Mouse (Mus musculus) cerebellum, adult 9-10 months (tissue): Measurements from ENCODE around the gene Foxn4.

Experiments used
- DNase-seq: peaks from one replicate; pipeline ENCODE4 v3.0.0; 2022

Gene Foxn4

DNA sequence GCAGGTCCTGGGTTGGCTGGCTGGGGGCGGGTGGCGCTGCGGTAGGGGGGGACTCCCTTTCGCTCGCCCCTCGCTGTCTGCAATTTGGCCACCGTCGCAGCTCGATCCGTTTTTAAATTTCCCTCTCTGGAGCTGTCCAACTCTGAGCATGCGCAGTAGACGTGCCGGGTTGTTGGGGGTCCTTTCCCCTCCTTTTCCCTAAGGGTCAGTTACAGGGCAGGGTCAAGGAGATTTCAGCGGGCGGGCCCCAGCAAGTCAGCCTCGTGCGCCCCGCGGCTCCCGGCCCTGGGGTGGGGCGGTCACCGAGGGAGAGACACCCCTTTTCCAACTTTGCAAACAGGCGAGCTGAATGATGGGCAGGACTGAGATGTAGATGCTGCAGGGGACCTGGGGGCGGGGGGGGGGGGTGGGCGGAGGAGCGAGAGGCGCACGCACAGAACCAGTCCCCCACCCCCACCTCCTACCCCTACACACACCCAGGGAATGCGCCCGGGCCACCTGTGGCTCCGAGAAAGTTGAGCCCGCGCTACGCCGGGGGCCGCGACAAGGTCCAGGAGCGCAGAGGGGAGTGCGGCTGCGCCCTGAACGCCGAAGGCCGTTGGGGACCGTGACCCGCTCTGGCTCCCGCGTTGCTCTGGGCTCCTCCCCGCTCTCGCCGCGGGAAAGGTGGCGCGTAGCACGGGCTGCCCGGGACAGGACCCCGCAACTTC is at the start of gene Foxn4:
TSS of gene Foxn4 (minus strand) at position 115 of the 710 bp plus-strand sequence.
- no peak for DNase-seq

DNA sequence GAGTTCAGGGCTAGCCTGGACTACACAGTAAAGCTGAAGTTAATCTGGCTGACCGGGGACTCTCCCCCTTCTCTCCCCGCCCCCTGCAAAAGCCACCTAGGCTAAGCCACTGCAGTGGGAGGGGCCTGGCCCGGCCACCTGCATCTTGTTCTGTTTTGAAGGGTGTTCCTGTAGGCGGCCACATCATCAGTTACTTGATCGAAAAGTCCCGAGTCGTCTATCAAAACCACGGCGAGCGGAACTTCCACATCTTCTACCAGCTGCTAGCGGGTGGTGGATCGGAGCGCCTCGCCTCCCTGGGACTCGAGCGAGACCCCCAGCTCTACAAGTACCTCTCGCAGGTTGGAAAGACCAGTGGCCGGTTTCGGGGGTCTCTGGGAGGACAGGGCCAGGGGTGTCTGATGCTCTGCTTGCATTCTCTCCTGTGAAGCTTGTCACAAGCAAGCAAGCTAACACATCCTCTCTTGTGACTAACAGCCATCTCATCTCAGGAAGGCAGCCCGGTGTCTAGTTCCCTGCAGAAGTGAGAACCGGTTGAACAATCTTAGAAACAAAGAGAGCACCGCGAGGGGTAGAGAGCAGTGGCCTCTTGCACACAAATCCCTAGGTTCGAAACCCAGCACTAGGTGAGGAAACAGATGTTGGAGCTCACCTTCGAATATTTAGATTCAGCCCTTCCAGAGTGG is 49.6 kb upstream of the Foxn4 start:
- DNase-seq, result no peak

DNA sequence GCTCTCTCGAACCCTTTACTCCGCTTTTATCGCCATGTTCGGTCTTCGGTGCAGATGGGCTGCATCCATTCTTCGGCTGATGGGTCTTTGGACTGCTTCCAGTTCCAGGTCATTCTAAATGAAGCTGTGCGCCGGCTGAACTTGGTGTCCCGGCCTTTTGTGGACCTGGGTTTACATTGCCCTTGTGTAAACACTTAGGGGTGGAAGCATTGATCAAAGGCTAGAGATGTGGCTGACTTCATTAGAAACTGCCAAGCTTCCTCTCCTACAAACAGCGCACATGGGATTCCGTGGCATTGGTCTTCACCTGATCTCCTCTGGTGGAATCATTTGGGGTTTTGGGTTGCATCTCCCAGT is 36.1 kb upstream of the Foxn4 start:
- DNase-seq, result no peak

DNA sequence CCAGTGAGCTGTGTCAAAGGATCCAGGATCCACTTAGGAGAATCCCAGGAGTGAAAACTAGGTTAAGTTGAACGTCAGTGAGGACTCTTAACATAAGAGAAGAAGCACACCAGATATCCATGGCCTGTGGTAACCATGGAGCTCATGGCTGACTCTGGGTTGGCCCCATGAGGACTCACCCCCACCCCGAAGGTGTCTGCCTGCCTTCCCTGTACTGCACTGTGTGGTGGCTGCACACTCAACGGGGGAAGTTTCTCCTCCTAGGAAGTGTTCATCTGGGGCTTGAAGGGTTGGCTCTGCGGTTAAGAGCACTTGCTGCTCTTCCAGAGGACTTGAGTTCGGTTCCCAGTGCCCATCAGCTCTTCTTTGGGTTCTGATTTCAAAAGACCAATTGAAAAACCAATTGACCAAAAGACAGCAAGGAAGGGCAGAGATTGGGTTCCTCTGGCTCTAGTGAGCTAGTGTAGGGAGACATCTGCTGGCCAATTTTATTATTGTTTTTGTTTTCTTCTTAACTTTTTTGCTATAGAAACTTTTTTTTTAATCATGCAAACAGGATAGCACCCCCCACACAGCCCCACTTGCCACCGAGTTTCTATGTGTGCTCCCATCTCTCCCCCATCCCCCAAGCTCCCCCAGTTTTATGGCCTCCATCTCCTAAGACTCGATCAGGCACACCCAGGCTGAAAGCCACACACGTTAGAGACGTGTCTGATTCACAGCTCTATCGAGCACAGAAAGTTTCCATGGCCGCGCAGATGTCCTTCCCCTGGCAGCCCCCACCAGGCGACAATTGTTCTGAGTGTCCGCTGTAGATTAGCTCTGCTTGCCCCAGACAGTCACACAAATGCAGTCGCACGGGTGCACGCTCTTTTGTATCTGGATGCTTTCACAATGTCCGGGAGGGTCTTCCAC is 35.4 kb upstream of the Foxn4 start:
- DNase-seq, result peak; percentile 49

DNA sequence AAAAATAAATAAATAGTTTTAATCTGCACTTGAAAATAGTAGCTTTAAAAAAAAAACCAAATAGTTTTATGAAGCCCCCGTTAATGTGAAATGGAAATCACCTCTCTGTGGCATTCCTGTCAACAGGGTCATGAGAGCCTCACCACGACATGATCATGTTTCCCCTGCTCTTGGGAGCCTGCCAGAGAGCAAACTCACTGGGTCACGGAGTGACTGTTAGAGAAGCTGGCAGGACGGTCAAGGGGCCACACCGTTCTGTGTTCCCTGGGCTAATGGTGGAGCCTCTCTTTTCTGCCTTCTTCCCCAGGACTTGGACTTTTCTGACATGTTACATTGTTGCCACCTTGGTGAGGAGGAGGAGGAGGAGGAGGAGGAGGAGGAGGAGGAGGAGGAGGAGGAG is 32.9 kb upstream of the Foxn4 start:
- no peak for DNase-seq

DNA sequence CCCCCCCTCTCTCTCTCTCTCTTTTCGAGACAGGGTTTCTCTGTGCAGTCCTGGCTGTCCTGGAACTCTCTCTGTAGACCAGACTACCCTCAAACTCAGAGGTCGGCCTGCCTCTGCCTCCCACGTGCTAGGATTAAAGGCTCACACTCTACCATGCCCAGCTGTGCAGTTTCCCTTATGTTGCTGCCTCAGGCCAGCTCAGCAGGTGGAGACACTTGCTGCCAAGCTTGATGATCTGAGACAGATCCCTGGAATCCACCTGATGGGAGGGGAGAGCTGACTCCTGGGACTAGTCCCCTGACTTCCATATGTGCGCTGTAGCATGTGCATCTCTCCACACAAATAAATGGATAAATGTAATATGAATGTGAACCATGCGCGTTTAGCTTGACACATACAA is 29.6 kb upstream of the Foxn4 start:
- no peak for DNase-seq

DNA sequence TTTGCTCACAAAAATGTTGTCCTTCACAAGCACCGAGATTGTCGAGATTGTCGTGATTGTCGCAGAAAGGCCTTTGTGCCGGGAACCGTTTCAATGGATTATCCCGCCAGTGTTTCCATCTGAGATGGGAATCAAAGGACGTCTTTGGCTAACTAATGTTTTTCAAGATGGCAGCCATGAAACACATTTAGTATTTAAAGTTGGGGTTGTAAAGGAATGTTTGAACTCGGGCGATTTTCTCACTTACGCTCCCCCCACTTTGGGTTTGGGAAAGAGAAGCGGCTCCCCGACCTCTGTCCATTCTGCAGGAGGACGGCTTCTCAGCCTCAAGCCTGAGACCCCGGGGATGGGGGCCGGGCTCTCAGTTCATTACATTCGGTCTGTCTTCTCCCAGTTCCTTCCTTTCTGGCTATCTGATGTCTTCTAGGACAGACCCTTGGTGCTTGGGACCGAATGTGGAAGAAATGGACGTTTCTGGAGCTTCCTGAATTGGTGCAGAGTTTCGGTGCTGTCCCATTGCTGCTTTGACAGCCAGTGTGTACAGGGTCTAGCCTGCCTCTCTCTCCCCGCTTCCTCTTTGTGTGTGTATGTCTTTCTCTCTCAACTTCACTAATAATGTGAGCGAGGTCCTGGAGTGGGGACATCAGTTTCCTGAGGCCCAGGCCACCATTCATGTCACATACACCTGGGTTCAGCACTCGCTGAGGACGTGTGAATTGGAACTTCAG is 26.4 kb upstream of the Foxn4 start:
- DNase-seq, result no peak

DNA sequence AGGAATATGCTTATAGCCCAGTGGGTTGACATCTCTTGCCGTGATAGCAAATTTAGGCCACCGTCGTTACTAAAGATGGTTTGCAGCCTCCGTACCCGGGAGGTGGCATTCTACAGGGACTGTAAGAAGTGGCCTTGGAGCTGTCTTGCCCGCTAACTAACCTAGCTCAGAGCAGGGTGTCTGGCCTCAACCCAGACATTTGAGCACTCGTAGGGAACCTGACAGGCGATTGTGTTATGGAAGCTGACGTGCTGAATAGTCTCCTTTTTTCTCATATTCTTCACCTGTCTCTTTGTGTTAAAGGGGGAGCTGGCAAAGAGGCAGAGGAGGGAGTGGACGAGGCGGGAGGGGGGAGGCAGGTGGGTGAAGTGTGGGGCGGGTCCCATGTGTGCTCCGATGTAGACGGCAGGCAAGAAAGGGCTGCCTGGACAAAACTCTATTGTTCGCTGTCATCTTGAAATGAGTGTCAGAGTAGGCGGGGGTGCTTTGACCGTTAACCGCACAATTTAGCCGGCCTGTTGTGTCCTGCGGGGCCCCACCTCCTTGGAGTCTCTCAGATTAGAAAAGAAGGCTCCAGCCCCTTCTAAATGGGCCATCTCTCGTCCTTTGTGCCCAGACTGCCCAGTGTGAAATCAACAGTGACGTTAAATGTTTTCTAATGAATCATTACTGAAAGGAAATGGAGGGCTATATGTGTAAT is 25.7 kb upstream of the Foxn4 start:
- DNase-seq, result no peak

DNA sequence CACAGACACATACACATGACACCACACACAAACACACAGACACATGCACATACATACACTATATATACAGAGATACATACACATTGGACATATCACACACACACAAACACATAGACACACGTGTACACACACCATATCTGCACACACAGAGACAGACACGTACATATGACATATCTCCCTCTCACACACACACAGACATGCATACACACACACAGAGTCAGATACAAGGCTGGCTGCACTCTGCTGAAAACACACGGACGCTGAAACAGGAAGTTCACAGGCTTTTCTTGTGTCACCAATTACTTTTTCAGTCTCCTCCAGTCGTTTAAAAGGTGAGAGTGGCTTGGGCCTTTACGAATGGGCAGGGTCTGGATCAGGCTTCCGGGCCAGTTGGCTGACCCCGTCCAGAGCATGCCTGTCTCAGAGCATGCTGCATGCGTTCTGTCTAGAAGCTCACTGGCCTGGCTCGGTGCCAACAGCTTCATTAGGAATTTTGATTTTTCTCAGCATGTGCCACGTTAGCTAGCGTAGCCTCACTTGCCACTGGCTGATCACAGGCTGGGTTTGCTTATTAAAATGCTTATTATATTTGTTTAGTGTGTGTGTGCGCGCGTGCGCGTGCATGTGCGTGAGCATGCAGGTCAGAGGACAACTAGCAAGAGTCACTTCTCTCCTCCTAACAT is 24.7 kb upstream of the Foxn4 start:
- DNase-seq, result no peak

DNA sequence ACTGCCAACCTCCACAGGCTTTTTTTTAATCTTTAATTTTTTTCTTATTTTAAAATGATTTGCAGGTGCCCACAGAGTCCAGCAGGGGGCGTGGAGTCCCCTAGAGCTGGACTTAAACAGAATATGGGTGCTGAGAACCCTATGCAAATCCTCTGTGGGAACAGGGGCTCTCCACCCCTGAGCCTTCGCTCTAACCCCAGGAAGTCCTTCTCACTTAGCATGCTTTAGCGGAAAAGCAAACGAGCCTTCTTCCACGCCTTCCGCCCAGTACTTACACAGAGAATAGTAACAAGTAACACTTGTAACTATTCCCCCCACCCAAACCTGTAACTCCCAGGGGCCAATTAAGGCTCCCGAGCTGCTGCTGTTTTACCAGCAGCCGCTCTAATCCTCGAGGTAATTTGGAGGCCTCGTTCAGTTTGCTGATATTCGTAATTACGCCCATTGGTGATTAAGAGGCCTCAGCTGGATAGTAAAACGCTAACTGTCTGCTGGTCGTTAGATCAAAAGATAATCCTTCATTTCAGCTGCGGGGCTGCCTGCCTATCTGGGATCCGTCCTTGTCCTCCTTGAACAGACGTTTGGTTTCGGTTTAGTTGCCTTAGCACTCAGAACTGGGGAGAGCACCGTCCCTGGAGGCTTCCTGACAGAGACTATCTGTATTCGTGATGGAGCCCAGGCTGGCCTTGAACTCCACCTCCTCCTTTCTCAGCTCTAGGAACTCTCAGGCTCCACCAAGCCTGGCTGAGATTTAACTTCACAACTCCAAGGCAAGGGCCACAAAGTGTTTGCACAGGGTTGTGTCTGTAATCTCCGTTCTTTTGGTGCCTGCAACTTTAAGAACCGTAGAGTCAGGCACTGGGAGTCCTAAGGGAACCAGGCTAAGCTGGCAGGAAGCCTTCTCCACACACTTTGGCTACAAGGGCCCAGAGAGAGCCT is 23.4 kb upstream of the Foxn4 start:
- no peak for DNase-seq

DNA sequence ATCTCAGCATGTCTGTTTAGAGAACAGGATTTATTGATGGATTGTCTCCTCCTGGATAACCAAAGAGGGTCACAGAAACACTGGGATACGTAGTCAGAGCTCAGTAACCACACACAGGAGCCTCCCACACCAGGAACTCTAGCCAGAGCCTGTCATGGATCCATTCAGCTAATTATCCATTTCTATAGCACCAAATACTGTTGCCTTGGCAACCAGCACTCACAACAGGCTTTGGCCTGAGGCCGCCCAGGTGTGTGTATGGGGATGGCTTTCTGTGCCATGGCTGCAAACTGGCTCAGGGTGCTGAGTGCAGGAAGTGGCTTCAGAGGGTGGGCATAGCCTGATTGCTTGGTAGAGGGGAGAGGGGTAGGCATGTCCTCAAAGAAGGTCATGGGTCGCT is 16.4 kb upstream of the Foxn4 start:
- DNase-seq, result no peak

DNA sequence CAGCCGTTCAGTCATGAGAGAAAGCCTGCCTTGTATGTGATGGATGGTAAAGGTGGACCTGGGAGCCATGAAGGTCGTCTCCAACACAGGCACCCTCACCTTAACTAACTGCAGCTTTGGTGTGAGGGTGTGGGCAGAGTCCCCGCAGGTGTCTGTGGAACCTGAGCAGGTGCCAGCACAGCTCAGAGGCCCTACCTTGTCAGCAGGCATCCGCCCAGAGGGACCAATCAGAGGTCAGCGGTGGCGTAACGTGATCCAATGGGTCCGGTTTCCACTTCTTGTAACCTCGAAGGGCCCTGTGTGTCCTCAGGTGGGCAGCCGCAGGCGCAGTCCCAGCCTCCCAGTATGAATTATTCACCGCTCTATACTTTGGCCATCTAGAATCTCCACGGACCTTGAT is 15.3 kb upstream of the Foxn4 start, which contains the start of gene Myo1h:
TSS of gene Myo1h (plus strand) at position 293 of the 400 bp plus-strand sequence.
- DNase-seq, result no peak

DNA sequence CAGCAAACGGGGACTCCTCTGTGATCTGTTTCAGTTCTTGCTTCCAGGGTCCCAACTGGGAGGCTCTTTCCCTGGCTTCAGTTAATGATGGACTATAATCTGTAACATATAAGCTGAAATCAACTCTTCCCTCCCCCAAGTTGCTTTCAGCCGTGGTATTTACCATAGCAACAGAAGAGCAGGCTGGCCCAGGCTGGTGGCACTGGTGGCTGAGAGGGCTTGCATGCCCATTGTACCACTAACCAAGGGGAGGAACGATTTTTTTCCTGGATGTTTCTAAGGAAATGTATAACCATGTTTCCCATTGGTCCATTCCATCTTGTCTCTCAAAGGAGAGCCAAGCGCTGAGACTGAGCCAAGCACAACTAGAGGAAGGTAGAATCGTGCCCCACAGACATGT is 14.8 kb upstream of the Foxn4 start:
- no peak for DNase-seq

DNA sequence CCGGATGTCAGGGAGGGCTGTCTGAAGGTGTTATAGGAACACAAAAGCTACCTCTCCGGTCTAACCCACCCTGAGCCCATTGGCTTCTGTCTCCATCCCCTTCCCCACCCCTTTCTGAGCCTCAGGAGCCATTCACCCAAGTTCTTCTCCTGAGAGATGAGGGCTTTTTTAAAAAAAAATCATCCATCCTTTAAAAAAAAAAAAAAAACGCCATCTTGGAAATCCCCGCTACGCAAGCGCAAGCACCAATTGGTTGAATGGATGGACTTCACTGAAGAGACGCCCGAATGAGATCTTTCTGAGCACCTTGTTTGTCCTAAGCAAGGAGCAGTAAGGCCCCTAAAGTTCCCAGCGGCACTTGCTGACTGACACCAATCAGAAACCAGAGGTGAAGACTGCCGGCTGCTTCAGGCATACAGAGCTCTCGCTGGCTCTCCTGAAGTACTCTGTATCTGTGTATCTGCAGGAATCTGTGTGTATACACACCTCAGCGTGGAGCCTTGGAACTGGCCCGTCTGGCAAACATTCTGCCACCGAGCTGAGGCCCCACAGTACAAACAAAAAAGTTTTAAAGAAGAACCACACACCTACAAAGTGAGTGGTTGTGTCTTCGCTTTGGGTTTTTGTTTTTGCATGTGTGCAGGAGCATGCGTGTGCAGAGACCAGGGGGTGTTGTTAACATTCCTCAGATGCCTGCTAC is 13.4 kb upstream of the Foxn4 start:
- DNase-seq, result no peak

DNA sequence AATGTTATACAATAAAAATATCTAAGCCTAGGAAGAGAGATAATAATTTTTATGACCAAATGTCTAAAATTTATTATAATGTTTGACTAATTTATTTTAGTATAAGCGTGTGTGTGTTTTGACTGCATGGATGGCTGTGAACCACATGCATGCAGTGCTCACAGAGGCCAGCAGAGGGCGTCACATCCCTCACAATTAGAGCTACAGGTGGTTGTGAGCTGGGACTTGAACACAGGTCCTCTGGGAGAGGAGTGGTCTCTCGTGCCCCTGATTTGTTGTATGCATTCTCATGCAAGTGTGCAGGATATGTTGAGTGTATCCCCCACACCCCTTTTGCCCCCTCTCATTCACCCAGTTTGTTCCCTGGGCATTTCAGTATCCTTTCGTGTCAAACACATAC is 12.5 kb upstream of the Foxn4 start:
- no peak for DNase-seq

DNA sequence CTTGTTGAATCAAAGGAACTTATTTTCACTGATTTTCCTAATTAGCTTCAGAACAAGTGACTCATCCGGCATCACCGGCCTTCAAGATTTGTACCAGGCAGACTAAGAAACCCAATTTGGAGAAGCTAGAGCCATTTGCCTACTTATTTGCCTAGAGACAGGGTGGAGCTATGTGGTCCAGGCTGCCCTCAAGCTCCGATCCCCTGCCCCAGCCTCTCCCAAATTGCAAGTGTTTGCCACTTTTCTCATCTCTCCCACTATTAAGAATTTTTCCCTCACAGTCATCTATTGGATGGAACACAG is 11.7 kb upstream of the Foxn4 start:
- DNase-seq, result no peak

DNA sequence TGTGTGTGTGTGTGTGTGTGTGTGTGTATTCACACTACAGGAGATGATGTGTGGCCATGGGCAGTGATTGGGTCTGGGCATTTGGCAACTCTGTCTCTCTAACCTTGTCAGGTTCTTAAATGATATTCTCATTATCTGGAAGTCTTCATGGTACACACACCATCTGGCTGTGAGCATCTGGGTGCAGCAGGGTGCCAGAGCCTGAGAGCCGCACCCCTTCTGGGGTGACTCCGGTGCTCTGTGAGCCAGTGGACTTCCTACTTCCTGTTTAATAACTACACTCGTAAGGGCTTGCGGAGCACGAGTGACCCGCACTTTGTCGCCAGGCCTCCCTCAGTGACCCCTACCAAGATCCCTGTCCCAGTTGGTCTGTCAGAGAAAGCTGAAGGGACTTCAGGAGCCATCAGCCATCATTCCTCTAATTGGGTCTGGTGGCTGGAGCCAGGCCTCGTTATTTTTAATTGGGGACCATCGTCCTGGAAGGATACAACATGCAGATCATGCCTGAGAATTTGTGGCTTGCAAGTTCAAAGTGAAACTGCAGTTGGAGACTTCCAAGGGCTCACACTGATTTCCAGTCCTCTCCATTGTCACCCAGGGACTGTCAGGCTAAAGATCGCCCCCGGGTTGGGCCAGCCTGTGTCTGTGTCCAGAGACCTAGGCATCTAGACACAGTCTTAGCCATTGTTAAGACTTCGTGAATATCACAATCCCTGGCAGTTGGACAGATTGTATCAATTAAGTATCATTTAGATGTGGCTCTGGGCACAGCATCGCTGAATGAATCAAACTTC is 11.2 kb upstream of the Foxn4 start:
- no peak for DNase-seq

DNA sequence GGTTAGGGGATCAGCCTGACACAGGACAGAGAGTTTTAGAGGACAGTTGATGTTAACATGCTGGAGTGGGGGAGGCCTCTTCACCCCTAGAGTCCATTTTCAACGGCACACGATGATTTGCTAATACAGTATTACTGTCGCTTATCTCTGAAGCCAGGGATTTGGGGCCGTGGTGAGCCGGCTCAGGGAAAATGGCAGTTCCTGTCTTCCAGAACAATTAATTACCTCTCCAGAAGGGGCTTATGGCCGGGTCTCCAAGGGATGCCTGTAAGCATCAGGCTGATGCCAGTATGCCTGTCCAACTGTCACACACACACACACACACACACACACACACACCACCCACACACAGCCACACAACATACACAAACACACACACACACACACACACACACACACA is 8.7 kb upstream of the Foxn4 start:
- no peak for DNase-seq
